In the genomic region with DNA sequence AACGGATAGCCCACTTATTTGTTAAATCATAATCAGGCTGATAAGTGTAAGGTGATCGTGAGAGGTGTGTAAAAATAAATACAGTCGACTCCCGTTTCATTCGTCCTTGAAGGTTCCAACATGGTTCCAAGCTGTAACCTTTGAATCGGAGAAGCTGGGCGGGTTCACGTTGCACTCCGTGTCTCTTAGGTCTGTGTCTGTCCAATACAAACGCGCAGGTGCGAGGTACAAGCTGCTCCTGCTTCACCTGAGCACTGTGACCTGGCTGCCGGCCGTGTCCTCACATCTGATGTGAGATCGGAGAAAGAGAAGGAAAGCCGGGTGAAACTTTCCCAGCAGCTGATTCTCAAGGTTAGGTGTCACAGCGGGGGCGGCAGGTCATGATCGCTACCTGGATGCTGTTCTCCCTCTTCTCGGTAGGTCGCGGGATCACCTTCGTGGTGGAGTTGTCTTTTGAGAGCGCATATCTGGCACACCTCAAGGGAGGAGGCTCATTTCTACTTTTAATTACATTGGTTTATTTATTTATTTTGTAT, we compare ENCODE assay signal across 30 mouse cellular contexts.
DNase-seq lines count a peak whose midpoint lies in the region; ATAC-seq and TF ChIP-seq lines count a peak whose summit lies in the region.
"Had no signal": no experiment of that assay in that cellular context is flagged by ENCODE, and none has a peak within 500 bp of the region (broad histone marks: within the 10 kb centered on the region; RNA-seq: fewer than 3 reads in every experiment).

No protein-coding gene starts in this region.

- H3K9ac ChIP-seq in embryonic facial prominence, embryonic 15.5 days: no peak overlapping the region
- peak overlapping the region; percentile 64; the same call in 1 of the 2 replicates for H3K9ac ChIP-seq in heart, embryonic 13.5 days
- H3K9ac ChIP-seq in intestine, embryonic 15.5 days: no peak overlapping the region
- no peak overlapping the region for H3K9ac ChIP-seq in intestine, postnatal 0 days (ENCODE audit: low read depth, low read length)
- no peak overlapping the region for H3K9ac ChIP-seq in stomach, postnatal 0 days (ENCODE audit: low read length)
- H3K9ac ChIP-seq: forebrain, embryonic 13.5 days; hindbrain, embryonic 15.5 days; limb, embryonic 12.5 days; liver, embryonic 15.5 days; lung, embryonic 15.5 days; midbrain, embryonic 12.5 days; neural tube, embryonic 12.5 days had no signal

- peak; percentile 11; the same call in 1 of the 2 replicates for ATAC-seq in embryonic facial prominence, embryonic 15.5 days (ENCODE audit: insufficient number of reproducible peaks, low FRiP score, low TSS enrichment, low read depth)
- no peak for ATAC-seq in heart, embryonic 13.5 days (ENCODE audit: extremely low read depth, insufficient number of reproducible peaks, low FRiP score, low TSS enrichment)
- peak; percentile 66; the same call in 1 of the 2 replicates for ATAC-seq in intestine, embryonic 15.5 days
- no peak for ATAC-seq in intestine, postnatal 0 days
- ATAC-seq in stomach, postnatal 0 days (ENCODE audit: low FRiP score, low TSS enrichment): peak; percentile 58; the same call in 1 of the 2 replicates

- no peak for DNase-seq in embryonic facial prominence, embryonic 10.5 days (ENCODE audit: low spot score)
- DNase-seq in heart, adult 18-20 months: no peak
- DNase-seq in stomach, postnatal 0 days (ENCODE audit: low spot score): no peak
- no peak for DNase-seq in lung, postnatal 10 days
- DNase-seq: adrenal gland, postnatal 14 days; cerebellum, adult 11-12 months; cerebellum, adult 9-11 months; embryo, embryonic 11 days; gastrocnemius, postnatal 36 days; heart, postnatal 14 days; kidney, postnatal 25 days; lung, postnatal 36 days; right cerebral cortex, postnatal 4 days; thymus, postnatal 4 days had no signal

- no peak overlapping the region for H3K4me2 ChIP-seq in embryonic facial prominence, embryonic 15.5 days (replicated peaks)
- no peak overlapping the region for H3K4me2 ChIP-seq in heart, embryonic 13.5 days
- 0 out of 2 replicates have a peak overlapping the region, but pooled peaks have one; percentile 9 for H3K4me2 ChIP-seq in intestine, embryonic 15.5 days (replicated peaks)
- H3K4me2 ChIP-seq in intestine, postnatal 0 days (replicated peaks; ENCODE audit: low read depth): no peak overlapping the region
- no peak overlapping the region for H3K4me2 ChIP-seq in stomach, postnatal 0 days (replicated peaks; ENCODE audit: low read depth)
- H3K4me2 ChIP-seq: limb, embryonic 12.5 days; liver, embryonic 15.5 days; lung, embryonic 15.5 days had no signal

- H3K27me3 ChIP-seq in embryonic facial prominence, embryonic 15.5 days: no peaks in the 10 kb centered on the region
- no peaks in the 10 kb centered on the region for H3K27me3 ChIP-seq in embryonic facial prominence, embryonic 10.5 days (replicated peaks; ENCODE audit: low read depth, poor library complexity, severe bottlenecking)
- no peaks in the 10 kb centered on the region for H3K27me3 ChIP-seq in heart, embryonic 13.5 days (replicated peaks)
- no peaks in the 10 kb centered on the region for H3K27me3 ChIP-seq in intestine, embryonic 15.5 days (replicated peaks)
- H3K27me3 ChIP-seq in intestine, postnatal 0 days (replicated peaks; ENCODE audit: control insufficient read depth, insufficient read depth, low read length): no peaks in the 10 kb centered on the region
- H3K27me3 ChIP-seq in stomach, postnatal 0 days (ENCODE audit: control insufficient read depth, insufficient read depth, low read length): no peaks in the 10 kb centered on the region
- H3K27me3 ChIP-seq: CH12.LX; embryonic facial prominence, embryonic 13.5 days; forebrain, embryonic 13.5 days; hindbrain, embryonic 15.5 days; limb, embryonic 12.5 days; liver, embryonic 15.5 days; lung, embryonic 15.5 days; neural tube, embryonic 12.5 days had no signal

- peaks cover 21% of the 10 kb centered on the region for H3K4me1 ChIP-seq in embryonic facial prominence, embryonic 15.5 days
- peaks cover 34% of the 10 kb centered on the region for H3K4me1 ChIP-seq in embryonic facial prominence, embryonic 10.5 days
- H3K4me1 ChIP-seq in heart, embryonic 13.5 days: peaks cover 52% of the 10 kb centered on the region
- peaks cover 18% of the 10 kb centered on the region; the same call in 1 of the 2 replicates for H3K4me1 ChIP-seq in intestine, embryonic 15.5 days (replicated peaks)
- no peaks in the 10 kb centered on the region for H3K4me1 ChIP-seq in intestine, postnatal 0 days (replicated peaks; ENCODE audit: control insufficient read depth, insufficient read depth, low read length)
- H3K4me1 ChIP-seq in stomach, postnatal 0 days (replicated peaks; ENCODE audit: control insufficient read depth, insufficient read depth): no peaks in the 10 kb centered on the region
- H3K4me1 ChIP-seq: liver, embryonic 15.5 days had no signal

- TF ChIP-seq EP300 in stomach, postnatal 0 days (optimal IDR thresholded peaks at IDR 0.05): no peak

- peaks cover 4% of the 10 kb centered on the region; the same call in 1 of the 2 replicates for H3K36me3 ChIP-seq in embryonic facial prominence, embryonic 15.5 days
- H3K36me3 ChIP-seq in embryonic facial prominence, embryonic 10.5 days (replicated peaks): peaks cover 4% of the 10 kb centered on the region; the same call in 1 of the 2 replicates
- H3K36me3 ChIP-seq in heart, embryonic 13.5 days: peaks cover 19% of the 10 kb centered on the region
- H3K36me3 ChIP-seq in intestine, embryonic 15.5 days: no peaks in the 10 kb centered on the region
- H3K36me3 ChIP-seq in intestine, postnatal 0 days (ENCODE audit: control insufficient read depth, insufficient read depth): no peaks in the 10 kb centered on the region
- H3K36me3 ChIP-seq in stomach, postnatal 0 days (ENCODE audit: control insufficient read depth, insufficient read depth, low read length): no peaks in the 10 kb centered on the region
- H3K36me3 ChIP-seq: G1E; hindbrain, embryonic 15.5 days; liver, embryonic 15.5 days; lung, embryonic 15.5 days; midbrain, embryonic 12.5 days; neural tube, embryonic 12.5 days had no signal

- no peaks in the 10 kb centered on the region for H3K9me3 ChIP-seq in embryonic facial prominence, embryonic 15.5 days (replicated peaks)
- peaks cover 9% of the 10 kb centered on the region; the same call in 1 of the 2 replicates for H3K9me3 ChIP-seq in embryonic facial prominence, embryonic 10.5 days
- H3K9me3 ChIP-seq in heart, embryonic 13.5 days: no peaks in the 10 kb centered on the region
- H3K9me3 ChIP-seq in intestine, embryonic 15.5 days: no peaks in the 10 kb centered on the region
- H3K9me3 ChIP-seq in intestine, postnatal 0 days (ENCODE audit: control insufficient read depth): no peaks in the 10 kb centered on the region
- H3K9me3 ChIP-seq in stomach, postnatal 0 days (ENCODE audit: control insufficient read depth, low read length): no peaks in the 10 kb centered on the region
- H3K9me3 ChIP-seq: forebrain, embryonic 13.5 days; hindbrain, embryonic 15.5 days; liver, embryonic 15.5 days; lung, embryonic 15.5 days; midbrain, embryonic 12.5 days had no signal

- H3K27ac ChIP-seq in embryonic facial prominence, embryonic 15.5 days (replicated peaks): no peak overlapping the region
- H3K27ac ChIP-seq in embryonic facial prominence, embryonic 10.5 days (replicated peaks): no peak overlapping the region
- peak overlapping the region; percentile 62; the same call in 1 of the 2 replicates for H3K27ac ChIP-seq in heart, embryonic 13.5 days (replicated peaks)
- no peak overlapping the region for H3K27ac ChIP-seq in intestine, embryonic 15.5 days
- H3K27ac ChIP-seq in intestine, postnatal 0 days (ENCODE audit: low read depth, low read length): no peak overlapping the region
- H3K27ac ChIP-seq in stomach, postnatal 0 days (replicated peaks): no peak overlapping the region
- H3K27ac ChIP-seq: limb, embryonic 12.5 days; liver, embryonic 15.5 days had no signal

- TF ChIP-seq CTCF in intestine, postnatal 0 days (IDR thresholded peaks at IDR 0.05; ENCODE audit: low read depth): no peak
- TF ChIP-seq CTCF in stomach, postnatal 0 days (IDR thresholded peaks at IDR 0.05; ENCODE audit: low read depth): no peak

- 85% methylated on average over 24 of the region's 24 CpGs for WGBS in embryonic facial prominence, embryonic 15.5 days
- 89% methylated on average over 24 of the region's 24 CpGs for WGBS in embryonic facial prominence, embryonic 10.5 days
- 75% methylated on average over 24 of the region's 24 CpGs for WGBS in heart, embryonic 13.5 days
- WGBS in intestine, embryonic 15.5 days: 82% methylated on average over 24 of the region's 24 CpGs
- 70% methylated on average over 24 of the region's 24 CpGs for WGBS in intestine, postnatal 0 days
- WGBS in stomach, postnatal 0 days: 80% methylated on average over 24 of the region's 24 CpGs

- no peak overlapping the region for H3K4me3 ChIP-seq in embryonic facial prominence, embryonic 15.5 days (replicated peaks)
- no peak overlapping the region for H3K4me3 ChIP-seq in embryonic facial prominence, embryonic 10.5 days
- no peak overlapping the region for H3K4me3 ChIP-seq in heart, embryonic 13.5 days
- no peak overlapping the region for H3K4me3 ChIP-seq in intestine, embryonic 15.5 days (replicated peaks)
- no peak overlapping the region for H3K4me3 ChIP-seq in intestine, postnatal 0 days (ENCODE audit: low read depth, low read length)
- H3K4me3 ChIP-seq in stomach, postnatal 0 days (ENCODE audit: low read depth, low read length): no peak overlapping the region
- H3K4me3 ChIP-seq: embryonic facial prominence, embryonic 13.5 days; erythroblast, embryonic 14.5 days; forebrain, embryonic 13.5 days; limb, embryonic 12.5 days; liver, embryonic 15.5 days; lung, embryonic 15.5 days; midbrain, embryonic 12.5 days; myocyte; neural tube, embryonic 12.5 days had no signal

Comparison
In these comparisons a context has a peak if more than half of its experiments do, and no peak if none do; other contexts are left out.
1. ATAC-seq: peak in embryonic facial prominence, embryonic 15.5 days (single experiment), intestine, embryonic 15.5 days (single experiment) and stomach, postnatal 0 days (single experiment); none in heart, embryonic 13.5 days (single experiment) and intestine, postnatal 0 days (single experiment).